Mouse (Mus musculus) spleen, adult 2 months (tissue): Measurements from ENCODE around the gene Rbm5.

Experiments
- CTCF ChIP-seq: fragments of 200-500 bp; IDR thresholded peaks from 2 replicates; pipeline ENCODE4 v1.5.1; 2011; ENCODE audit warnings: mild to moderate bottlenecking, inconsistent platforms; ENCODE audit not compliant: insufficient read depth, insufficient read length, insufficient replicate concordance; ENCODE audit errors: extremely low read depth
- POLR2A ChIP-seq: fragments of 200-500 bp; IDR thresholded peaks from 2 replicates; pipeline ENCODE4 v1.6.1; 2011; ENCODE audit warnings: low read depth, low read length, inconsistent platforms

- TF ChIP-seq CTCF: no peak
- TF ChIP-seq POLR2A: no peak
These were observed 24.1 kb downstream of the Rbm5 start for GRCm38 (mm10) chr9:107746679-107747078.
